Mouse (Mus musculus): ENCODE results near the gene Il12rb1.

GRCm38 (mm10) chr8:70821399-70821962 lies 13.2 kb downstream of the Il12rb1 start:
- TF ChIP-seq POLR2AphosphoS2 (IDR thresholded peaks at IDR 0.05; ENCODE audit: insufficient read length, low read depth) (peak; percentile 11), POLR2A (IDR thresholded peaks at IDR 0.05; ENCODE audit: insufficient read length, low read depth) (peak; percentile 20), MAX (IDR thresholded peaks at IDR 0.05; ENCODE audit: low read depth) (no peak), TCF12 (IDR thresholded peaks at IDR 0.05; ENCODE audit: insufficient read depth, poor library complexity, severe bottlenecking) (no peak)

Data from myocyte (in vitro differentiated cells).